Mouse (Mus musculus): ENCODE data around the gene Hist1h4b. TPM values are rescaled to one million over a fixed set of nuclear protein-coding genes. Genes with fewer than 3 reads are reported as not detected.

The Hist1h4b gene
- polyA plus RNA-seq, 1 experiment from 2014 or later, result 2.3 TPM

- no peaks in the 10 kb centered on the region; the same call in 1 of the 2 replicates for H3K27me3 ChIP-seq (replicated peaks)
- H3K27ac ChIP-seq (replicated peaks), result no peak overlapping the region
- WGBS, result 68% methylated on average over 18 of the region's 18 CpGs
- H3K9me3 ChIP-seq, result no peaks in the 10 kb centered on the region
- ATAC-seq (ENCODE audit: extremely low read depth, insufficient number of reproducible peaks, low FRiP score, low TSS enrichment), result no peak
- no peak overlapping the region for H3K9ac ChIP-seq
- H3K4me1 ChIP-seq, result peaks cover 25% of the 10 kb centered on the region
- H3K4me3 ChIP-seq, result no peak overlapping the region
- no peaks in the 10 kb centered on the region for H3K36me3 ChIP-seq
- no peak overlapping the region for H3K4me2 ChIP-seq
Observed at GRCm38 (mm10) chr13:23728472-23729191, 28.2 kb upstream of the Hist1h4b start.

DNA sequence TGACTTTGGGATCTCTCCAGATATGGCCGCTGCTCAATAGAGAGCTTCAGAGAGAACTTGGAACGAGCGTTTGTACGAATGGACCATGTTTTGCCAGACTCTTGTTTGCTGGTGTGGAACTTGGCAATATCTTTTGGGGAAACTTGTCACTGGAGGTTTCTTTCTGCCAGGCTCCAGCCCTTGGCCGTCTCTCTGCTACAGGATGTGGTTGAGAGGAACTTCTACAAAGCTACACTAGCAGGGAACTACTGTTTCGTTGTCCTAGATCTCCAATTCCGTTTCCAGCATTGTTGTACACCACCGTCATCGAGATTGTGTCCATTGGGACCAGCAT, 27.7 kb upstream of the Hist1h4b start:
- no peak overlapping the region for H3K4me2 ChIP-seq
- no peak overlapping the region for H3K9ac ChIP-seq
- H3K9me3 ChIP-seq, result no peaks in the 10 kb centered on the region
- H3K27me3 ChIP-seq (replicated peaks), result no peaks in the 10 kb centered on the region; the same call in 1 of the 2 replicates
- WGBS, result 86% methylated on average over 9 of the region's 9 CpGs
- no peaks in the 10 kb centered on the region for H3K36me3 ChIP-seq
- H3K4me3 ChIP-seq, result no peak overlapping the region
- H3K27ac ChIP-seq (replicated peaks), result no peak overlapping the region
- ATAC-seq (ENCODE audit: extremely low read depth, insufficient number of reproducible peaks, low FRiP score, low TSS enrichment), result no peak
- peaks cover 19% of the 10 kb centered on the region for H3K4me1 ChIP-seq

DNA sequence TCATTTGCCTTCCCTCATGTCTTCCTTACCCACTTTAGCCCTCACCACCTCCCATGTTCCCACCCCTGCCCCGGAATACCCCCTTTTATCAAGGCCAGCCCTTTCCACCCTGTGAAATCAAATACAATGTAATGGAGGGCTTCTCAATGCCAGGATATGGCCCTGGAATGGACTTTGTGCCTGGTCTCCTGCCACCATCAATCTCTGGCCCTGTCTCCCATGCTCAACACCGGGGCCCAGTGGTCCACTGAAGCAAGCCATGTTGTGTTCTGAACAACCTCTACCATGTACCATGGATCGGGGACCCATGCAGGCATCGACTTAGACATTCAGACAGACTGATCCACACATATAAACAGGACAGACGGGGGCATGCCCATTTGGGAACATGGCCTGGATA, 27.1 kb upstream of the Hist1h4b start:
- no peak overlapping the region for H3K4me2 ChIP-seq
- no peaks in the 10 kb centered on the region for H3K9me3 ChIP-seq
- no peak overlapping the region for H3K4me3 ChIP-seq
- WGBS, result 83% methylated on average over 5 of the region's 5 CpGs
- H3K27ac ChIP-seq (replicated peaks), result no peak overlapping the region
- no peak for ATAC-seq (ENCODE audit: extremely low read depth, insufficient number of reproducible peaks, low FRiP score, low TSS enrichment)
- no peaks in the 10 kb centered on the region for H3K36me3 ChIP-seq
- no peaks in the 10 kb centered on the region; the same call in 1 of the 2 replicates for H3K27me3 ChIP-seq (replicated peaks)
- no peak overlapping the region for H3K9ac ChIP-seq
- peaks cover 14% of the 10 kb centered on the region for H3K4me1 ChIP-seq

- Histone ChIP-seq H3K27ac (replicated peaks) (no peak overlapping the region), H3K27me3 (replicated peaks) (no peaks in the 10 kb centered on the region; the same call in 1 of the 2 replicates), H3K4me3 (no peak overlapping the region), H3K4me2 (peak overlapping the region; percentile 36), H3K9me3 (no peaks in the 10 kb centered on the region), H3K4me1 (peaks cover 11% of the 10 kb centered on the region), H3K9ac (no peak overlapping the region), H3K36me3 (no peaks in the 10 kb centered on the region)
- WGBS, result 16% methylated on average over 8 of the region's 8 CpGs
- no peak for ATAC-seq (ENCODE audit: extremely low read depth, insufficient number of reproducible peaks, low FRiP score, low TSS enrichment)
Observed at GRCm38 (mm10) chr13:23730479-23730878, 26.3 kb upstream of the Hist1h4b start.

DNA sequence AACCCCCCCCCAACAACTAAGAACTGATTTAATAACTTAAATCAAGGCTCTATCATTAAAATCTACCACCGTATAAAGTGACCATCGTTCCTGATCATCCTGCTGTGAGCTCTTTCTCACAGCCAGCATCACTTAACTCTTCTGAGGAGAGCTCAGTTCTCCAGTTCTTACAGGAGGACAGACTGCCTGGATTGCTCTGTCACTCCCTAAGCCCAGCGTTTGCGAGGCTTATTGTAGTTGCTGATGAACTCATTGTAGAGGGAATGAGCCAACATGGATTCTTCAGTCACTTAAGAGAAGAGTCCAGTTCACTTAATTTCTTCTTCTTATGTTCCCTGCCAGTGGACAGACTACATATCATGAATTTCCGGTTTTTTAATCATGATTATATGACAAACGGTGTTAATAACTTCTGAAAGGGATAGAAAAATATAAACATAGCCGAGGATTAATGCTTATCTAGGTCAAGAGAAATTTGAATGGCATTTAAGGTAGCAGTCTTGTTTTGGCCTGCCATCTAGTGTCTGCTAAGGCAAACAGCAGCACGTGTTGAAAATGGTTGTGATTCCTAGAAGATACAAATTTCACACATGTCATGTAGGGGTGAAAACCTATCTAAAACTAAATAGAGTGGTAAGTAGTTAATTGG, 24.5 kb upstream of the Hist1h4b start:
- no peak overlapping the region for H3K4me3 ChIP-seq
- no peak overlapping the region for H3K9ac ChIP-seq
- no peaks in the 10 kb centered on the region for H3K9me3 ChIP-seq
- 21% methylated on average over 8 of the region's 8 CpGs for WGBS
- no peak for ATAC-seq (ENCODE audit: extremely low read depth, insufficient number of reproducible peaks, low FRiP score, low TSS enrichment)
- H3K27me3 ChIP-seq (replicated peaks), result no peaks in the 10 kb centered on the region
- H3K27ac ChIP-seq (replicated peaks), result no peak overlapping the region
- H3K36me3 ChIP-seq, result no peaks in the 10 kb centered on the region
- H3K4me2 ChIP-seq, result no peak overlapping the region
- H3K4me1 ChIP-seq, result peaks cover 11% of the 10 kb centered on the region

DNA sequence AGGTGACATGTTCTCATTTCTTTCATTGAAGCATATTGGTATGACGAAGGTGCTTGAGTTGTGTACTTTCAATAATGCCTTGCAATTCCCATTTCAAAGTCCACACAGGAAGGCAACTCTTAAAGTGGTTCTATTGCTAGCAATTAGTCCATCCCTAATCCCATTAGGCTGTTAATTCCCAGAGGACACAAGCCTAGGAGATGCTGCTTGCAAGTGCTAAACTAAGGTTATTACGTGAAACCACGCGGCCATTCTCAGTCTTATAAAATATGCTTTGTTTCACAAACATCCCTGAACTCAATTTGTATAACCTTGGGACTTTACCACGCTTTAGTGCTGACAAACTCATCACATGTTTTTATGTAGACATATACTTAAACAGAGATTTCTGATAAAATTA, 19.7 kb upstream of the Hist1h4b start:
- Histone ChIP-seq H3K4me1 (peaks cover 19% of the 10 kb centered on the region), H3K27me3 (replicated peaks) (no peaks in the 10 kb centered on the region), H3K9ac (no peak overlapping the region), H3K4me3 (no peak overlapping the region), H3K9me3 (no peaks in the 10 kb centered on the region), H3K36me3 (no peaks in the 10 kb centered on the region), H3K4me2 (no peak overlapping the region), H3K27ac (replicated peaks) (no peak overlapping the region)
- WGBS, result 87% methylated on average over 5 of the region's 5 CpGs
- no peak for ATAC-seq (ENCODE audit: extremely low read depth, insufficient number of reproducible peaks, low FRiP score, low TSS enrichment)

GRCm38 (mm10) chr13:23738041-23738440, 18.8 kb upstream of the Hist1h4b start:
- ATAC-seq (ENCODE audit: extremely low read depth, insufficient number of reproducible peaks, low FRiP score, low TSS enrichment), result no peak
- Histone ChIP-seq H3K4me2 (peak overlapping the region; percentile 98), H3K27ac (replicated peaks) (peak overlapping the region; percentile 100), H3K9ac (peak overlapping the region; percentile 98), H3K27me3 (replicated peaks) (no peaks in the 10 kb centered on the region), H3K36me3 (no peaks in the 10 kb centered on the region), H3K4me1 (peaks cover 23% of the 10 kb centered on the region), H3K9me3 (no peaks in the 10 kb centered on the region), H3K4me3 (peak overlapping the region; percentile 74)
- 19% methylated on average over 4 of the region's 4 CpGs for WGBS

DNA sequence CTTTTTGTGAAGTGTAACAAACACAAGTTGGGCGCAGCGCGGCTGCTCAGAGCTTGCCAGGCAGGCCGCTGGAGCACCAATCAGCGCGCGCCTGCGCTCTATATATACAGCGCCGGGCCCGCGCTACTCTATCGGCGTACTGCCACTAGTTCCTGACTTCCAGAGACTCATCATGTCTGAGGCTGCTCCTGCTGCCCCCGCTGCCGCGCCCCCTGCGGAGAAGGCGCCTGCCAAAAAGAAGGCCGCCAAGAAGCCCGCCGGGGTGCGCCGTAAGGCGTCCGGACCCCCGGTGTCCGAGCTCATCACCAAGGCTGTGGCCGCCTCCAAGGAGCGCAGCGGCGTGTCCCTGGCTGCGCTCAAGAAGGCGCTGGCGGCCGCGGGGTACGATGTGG, 18.1 kb upstream of the Hist1h4b start, which contains the start of gene Hist1h1c:
Gene Hist1h1c, plus strand, starts transcription at position 132 of the 392 bp plus-strand sequence.
- Histone ChIP-seq H3K27ac (replicated peaks) (peak within 1 kb of the TSS; percentile 100), H3K4me1 (peaks cover 23% of the 10 kb centered on the region), H3K27me3 (replicated peaks) (no peaks in the 10 kb centered on the region), H3K9ac (peak within 1 kb of the TSS; percentile 98), H3K36me3 (no peaks in the 10 kb centered on the region), H3K4me3 (peak within 1 kb of the TSS; percentile 74), H3K9me3 (no peaks in the 10 kb centered on the region), H3K4me2 (peak within 1 kb of the TSS; percentile 98)
- peak; percentile 76 for ATAC-seq (ENCODE audit: extremely low read depth, insufficient number of reproducible peaks, low FRiP score, low TSS enrichment)
- WGBS, result under 1% methylated on average over 38 of the region's 38 CpGs

DNA sequence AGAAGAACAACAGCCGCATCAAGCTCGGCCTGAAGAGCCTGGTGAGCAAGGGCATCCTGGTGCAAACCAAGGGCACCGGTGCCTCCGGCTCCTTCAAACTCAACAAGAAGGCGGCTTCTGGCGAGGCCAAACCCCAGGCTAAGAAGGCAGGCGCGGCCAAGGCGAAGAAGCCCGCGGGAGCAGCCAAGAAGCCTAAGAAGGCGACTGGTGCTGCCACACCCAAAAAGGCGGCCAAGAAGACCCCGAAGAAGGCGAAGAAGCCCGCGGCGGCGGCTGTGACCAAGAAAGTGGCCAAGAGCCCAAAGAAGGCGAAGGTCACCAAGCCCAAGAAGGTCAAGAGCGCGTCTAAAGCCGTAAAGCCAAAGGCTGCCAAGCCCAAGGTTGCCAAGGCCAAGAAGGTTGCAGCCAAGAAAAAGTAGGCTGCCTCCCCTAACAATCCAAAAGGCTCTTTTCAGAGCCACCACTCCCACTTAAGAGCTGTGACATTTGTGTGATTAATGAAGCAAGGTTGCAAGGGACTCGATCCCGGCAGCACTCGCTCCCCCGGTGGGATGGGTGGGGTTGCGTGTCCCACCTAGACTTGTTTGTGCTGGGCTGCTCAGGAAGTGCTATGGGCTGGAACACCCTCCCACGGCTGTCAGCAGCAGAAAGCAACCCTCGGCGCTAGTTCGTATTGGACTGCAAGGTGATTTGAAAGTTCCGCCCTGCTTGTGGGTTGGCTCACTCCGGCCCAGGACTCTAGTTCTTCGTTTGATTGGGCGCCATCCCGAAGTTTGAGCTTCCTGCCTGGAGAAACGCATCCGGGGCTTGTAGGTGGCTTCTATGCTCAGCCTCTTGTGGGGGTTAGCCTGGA, 17.5 kb upstream of the Hist1h4b start:
- ATAC-seq (ENCODE audit: extremely low read depth, insufficient number of reproducible peaks, low FRiP score, low TSS enrichment), result peak; percentile 79
- WGBS, result under 1% methylated on average over 39 of the region's 39 CpGs
- Histone ChIP-seq H3K9ac (peak overlapping the region; percentile 98), H3K36me3 (no peaks in the 10 kb centered on the region), H3K27ac (replicated peaks) (peak overlapping the region; percentile 100), H3K4me3 (peak overlapping the region; percentile 74), H3K27me3 (replicated peaks) (no peaks in the 10 kb centered on the region), H3K9me3 (no peaks in the 10 kb centered on the region), H3K4me2 (peak overlapping the region; percentile 98), H3K4me1 (peaks cover 28% of the 10 kb centered on the region)

DNA sequence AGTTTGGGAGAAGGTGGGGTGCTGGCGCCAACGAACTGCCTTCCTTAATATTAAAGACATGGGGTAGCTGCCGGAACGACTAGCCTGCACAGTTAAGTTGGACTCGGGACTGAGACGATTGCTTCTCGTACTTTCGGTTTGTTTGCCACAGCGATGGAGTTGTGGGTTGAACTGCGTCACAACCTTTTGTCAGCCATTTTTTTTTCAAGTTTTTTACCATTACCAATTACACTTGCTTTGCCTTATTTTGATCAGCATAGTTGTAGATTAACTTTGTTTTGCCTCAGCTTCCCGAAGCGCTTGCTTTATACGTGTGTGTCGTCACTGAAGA, 16.9 kb upstream of the Hist1h4b start:
- no peak for ATAC-seq (ENCODE audit: extremely low read depth, insufficient number of reproducible peaks, low FRiP score, low TSS enrichment)
- Histone ChIP-seq H3K27me3 (replicated peaks) (no peaks in the 10 kb centered on the region), H3K27ac (replicated peaks) (peak overlapping the region; percentile 100), H3K36me3 (no peaks in the 10 kb centered on the region), H3K4me2 (peak overlapping the region; percentile 98), H3K4me3 (peak overlapping the region; percentile 74), H3K9me3 (no peaks in the 10 kb centered on the region), H3K4me1 (peaks cover 32% of the 10 kb centered on the region), H3K9ac (peak overlapping the region; percentile 98)
- under 1% methylated on average over 14 of the region's 14 CpGs for WGBS

DNA sequence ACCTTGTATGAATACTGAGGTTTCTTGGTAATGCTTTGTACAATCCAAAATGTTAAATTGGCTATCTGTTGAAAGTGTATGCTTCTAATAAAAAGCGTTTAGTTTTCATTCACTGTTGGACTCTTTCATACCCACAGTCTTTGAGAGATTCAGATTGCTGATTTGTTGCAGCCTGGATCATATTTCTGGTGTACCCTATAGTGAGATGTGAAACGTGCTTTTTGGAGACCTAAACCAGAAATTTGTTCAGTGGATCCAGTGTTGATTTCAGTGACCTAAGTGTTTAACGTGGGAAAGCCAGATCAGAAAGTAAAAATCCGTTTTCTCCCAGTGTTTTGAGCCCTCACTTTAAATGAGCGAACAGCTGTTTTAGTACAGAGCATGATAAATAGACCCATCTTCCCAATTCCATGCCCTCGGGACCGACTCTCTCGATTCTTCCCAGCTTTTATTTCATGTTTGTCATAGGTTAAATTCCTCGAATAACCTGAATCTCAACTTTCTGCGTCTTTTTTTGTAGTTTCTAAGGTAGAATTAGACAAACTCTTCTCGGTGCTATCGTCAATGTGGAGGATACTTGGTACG, 16.5 kb upstream of the Hist1h4b start:
- peak overlapping the region; percentile 74 for H3K4me3 ChIP-seq
- no peaks in the 10 kb centered on the region for H3K36me3 ChIP-seq
- H3K4me2 ChIP-seq, result peak overlapping the region; percentile 98
- no peaks in the 10 kb centered on the region for H3K27me3 ChIP-seq (replicated peaks)
- H3K27ac ChIP-seq (replicated peaks), result peak overlapping the region; percentile 100
- ATAC-seq (ENCODE audit: extremely low read depth, insufficient number of reproducible peaks, low FRiP score, low TSS enrichment), result no peak
- H3K9me3 ChIP-seq, result no peaks in the 10 kb centered on the region
- WGBS, result 29% methylated on average over 13 of the region's 13 CpGs
- H3K4me1 ChIP-seq, result peaks cover 32% of the 10 kb centered on the region
- H3K9ac ChIP-seq, result peak overlapping the region; percentile 98

Data from heart, embryonic 13.5 days (tissue).